Mouse (Mus musculus) cerebellum, adult 2 months (tissue): ENCODE results near the gene Tjp2. TPM values are rescaled to one million over a fixed set of nuclear protein-coding genes. Genes with fewer than 3 reads are reported as not detected.
"Not testable (repeated sequence)": the region's sequence is repeated elsewhere in the genome, so short reads cannot be mapped to it uniquely, and the experiment has no call there.

Experiments
- DNase-seq, 2 experiments: peaks; one replicate each; pipeline ENCODE4 v3.0.0; 2021
- H3K27ac ChIP-seq: fragments of 200-500 bp; 2 replicates; pipeline ENCODE4 v1.5.1; 2012; ENCODE audit warnings: low read length, control low read depth, inconsistent platforms; ENCODE audit not compliant: insufficient read depth
- H3K27me3 ChIP-seq: fragments of 200-500 bp; 2 replicates; pipeline ENCODE4 v1.6.1; 2012; ENCODE audit warnings: inconsistent platforms, mild to moderate bottlenecking, low read length, moderate library complexity; ENCODE audit not compliant: control insufficient read depth, insufficient read depth
- H3K4me1 ChIP-seq: fragments of 200-500 bp; 2 replicates; pipeline ENCODE4 v1.6.1; 2011; ENCODE audit warnings: low read length; ENCODE audit not compliant: control insufficient read depth, insufficient read depth
- H3K4me3 ChIP-seq: fragments of 200-500 bp; replicated peaks from 2 replicates; pipeline ENCODE3; 2011; ENCODE audit warnings: mild to moderate bottlenecking, low read depth, low read length, control low read depth; ENCODE audit not compliant: insufficient read depth
- CTCF ChIP-seq: fragments of 200-500 bp; IDR thresholded peaks from 2 replicates; pipeline ENCODE4 v1.5.1; 2011; ENCODE audit warnings: low read depth, mild to moderate bottlenecking, control low read depth, low read length, moderate library complexity, borderline replicate concordance; ENCODE audit not compliant: insufficient read depth
- POLR2A ChIP-seq: fragments of 200-500 bp; IDR thresholded peaks from 2 replicates; pipeline ENCODE4 v1.6.1; 2011; ENCODE audit warnings: low read length, control low read depth, borderline replicate concordance; ENCODE audit not compliant: insufficient read depth
- WGBS: fragments of 180-500 bp; shearing (Covaris S2); methylation state at CpG from one replicate; pipeline ENCODE4 v1.1.7; 2018; 5-methylcytosine and 5-hydroxymethylcytosine counted together
- polyA plus RNA-seq: library from polyadenylated mRNA; depleted of rRNA; stranded (reverse); fragments of >200 nt; gene quantifications from 2 replicates; pipeline ENCODE4 v1.2.3, GENCODE M21; 2012

Tjp2 gene
- polyA plus RNA-seq, 1 experiment: 26.5 TPM

- DNase-seq: no peak
- H3K27me3 ChIP-seq: no peaks in the 10 kb centered on the region
- H3K4me3 ChIP-seq: no peak overlapping the region
- no peak overlapping the region for H3K27ac ChIP-seq
- peaks cover 2% of the 10 kb centered on the region; the same call in 1 of the 2 replicates for H3K4me1 ChIP-seq
- WGBS: 83% methylated on average over 8 of the region's 8 CpGs
- no peak for TF ChIP-seq POLR2A
Measured at GRCm38 (mm10) chr19:24241271-24241670, 16.4 kb upstream of the Tjp2 start.

GRCm38 (mm10) chr19:24238011-24238410 lies 13.2 kb upstream of the Tjp2 start:
- no peaks in the 10 kb centered on the region for H3K27me3 ChIP-seq
- TF ChIP-seq POLR2A (no peak), CTCF (no peak)
- DNase-seq: no peak
- H3K27ac ChIP-seq: no peak overlapping the region
- peaks cover 2% of the 10 kb centered on the region; the same call in 1 of the 2 replicates for H3K4me1 ChIP-seq
- WGBS: 84% methylated on average over 4 of the region's 4 CpGs
- H3K4me3 ChIP-seq: no peak overlapping the region

GRCm38 (mm10) chr19:24232356-24232755 lies 7.5 kb upstream of the Tjp2 start:
- not testable (repeated sequence) for H3K4me1 ChIP-seq, DNase-seq, H3K27me3 ChIP-seq, H3K27ac ChIP-seq, H3K4me3 ChIP-seq
- 94% methylated on average over 1 of the region's 1 CpGs for WGBS

- H3K4me1 ChIP-seq: no peaks in the 10 kb centered on the region
- 5% methylated on average over 17 of the region's 17 CpGs for WGBS
- H3K4me3 ChIP-seq: peak overlapping the region; percentile 42
- peak; percentile 3 to 10 for DNase-seq
- TF ChIP-seq POLR2A (no peak), CTCF (no peak)
- no peaks in the 10 kb centered on the region for H3K27me3 ChIP-seq
- H3K27ac ChIP-seq: no peak overlapping the region
Measured at GRCm38 (mm10) chr19:24225305-24225696, 471 bp upstream of the Tjp2 start.

- H3K27me3 ChIP-seq: no peaks in the 10 kb centered on the region
- H3K27ac ChIP-seq: no peak overlapping the region
- peak; percentile 9 to 10 for DNase-seq
- no peak for TF ChIP-seq POLR2A
- TF ChIP-seq CTCF: no peak
- no peak overlapping the region for H3K4me3 ChIP-seq
- no peaks in the 10 kb centered on the region for H3K4me1 ChIP-seq
- 41% methylated on average over 11 of the region's 11 CpGs for WGBS
Measured at GRCm38 (mm10) chr19:24223851-24224251, 979 bp downstream of the Tjp2 start.

GRCm38 (mm10) chr19:24221455-24221854 lies 3.4 kb downstream of the Tjp2 start:
- TF ChIP-seq POLR2A (no peak), CTCF (no peak)
- Histone ChIP-seq H3K4me3 (no peak overlapping the region), H3K27me3 (no peaks in the 10 kb centered on the region), H3K4me1 (no peaks in the 10 kb centered on the region), H3K27ac (no peak overlapping the region)
- no peak for DNase-seq
- WGBS: 95% methylated on average over 4 of the region's 4 CpGs

- H3K27ac ChIP-seq: no peak overlapping the region
- H3K4me1 ChIP-seq: no peaks in the 10 kb centered on the region
- H3K27me3 ChIP-seq: no peaks in the 10 kb centered on the region
- TF ChIP-seq CTCF (no peak), POLR2A (no peak)
- 34% methylated on average over 14 of the region's 14 CpGs for WGBS
- no peak for DNase-seq
- H3K4me3 ChIP-seq: no peak overlapping the region
Measured at GRCm38 (mm10) chr19:24220795-24221445, 3.9 kb downstream of the Tjp2 start.

- TF ChIP-seq CTCF: no peak
- TF ChIP-seq POLR2A: no peak
- no peaks in the 10 kb centered on the region for H3K4me1 ChIP-seq
- H3K27ac ChIP-seq: no peak overlapping the region
- no peak overlapping the region for H3K4me3 ChIP-seq
- DNase-seq: no peak
- H3K27me3 ChIP-seq: no peaks in the 10 kb centered on the region
- WGBS: 86% methylated on average over 9 of the region's 9 CpGs
Measured at GRCm38 (mm10) chr19:24219011-24219410, 5.8 kb downstream of the Tjp2 start.
